Mouse (Mus musculus): ENCODE measurements at regions not wholly inside any gene's neighbourhood (a gene's known extent, or its start where the extent isn't known, plus 50 kb on each side); places are given as distances from the start of the nearest gene placed in this dataset.

DNA sequence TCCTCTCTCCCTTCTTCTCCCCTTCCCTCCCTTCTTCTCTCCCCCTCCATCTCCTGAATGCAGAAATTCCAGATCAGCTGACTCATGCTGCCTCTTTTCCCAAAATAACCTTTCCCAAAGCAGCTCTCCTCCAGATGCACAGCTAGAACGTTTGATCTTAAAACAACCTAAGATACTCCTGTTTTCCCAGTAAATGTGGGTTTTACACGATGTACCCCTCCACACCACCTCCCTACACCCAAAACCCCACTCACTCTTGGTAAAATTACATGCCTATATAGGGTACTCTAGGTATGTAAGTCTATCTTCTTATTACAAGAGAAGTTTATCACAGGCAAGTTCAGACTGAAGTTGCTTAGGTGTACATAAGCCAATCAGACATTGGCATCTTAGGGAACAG lies 155.2 kb upstream of the Tox3 start:
- no peak for DNase-seq (ENCODE audit: low read depth, low spot score)

DNA sequence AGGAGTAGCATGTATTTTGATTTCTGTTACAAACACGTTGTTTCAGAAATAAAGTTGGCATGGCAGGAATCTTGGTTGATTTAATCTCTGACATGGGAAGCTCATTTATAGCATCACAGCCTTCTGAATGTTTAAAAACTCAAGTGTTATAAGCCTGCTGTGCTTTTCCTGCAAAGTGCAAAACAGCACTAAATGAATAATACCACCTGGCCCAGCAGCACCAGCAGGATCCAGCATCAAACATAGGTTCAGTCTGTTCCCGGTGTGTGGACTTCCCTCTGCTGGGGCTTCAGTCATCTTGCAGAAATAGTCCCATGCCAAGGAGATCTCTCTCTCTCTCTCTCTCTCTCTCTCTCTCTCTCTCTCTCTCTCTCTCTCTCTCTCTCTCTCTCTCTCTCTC lies 154.7 kb upstream of the Tox3 start:
- DNase-seq (ENCODE audit: low read depth, low spot score) = no peak

DNA sequence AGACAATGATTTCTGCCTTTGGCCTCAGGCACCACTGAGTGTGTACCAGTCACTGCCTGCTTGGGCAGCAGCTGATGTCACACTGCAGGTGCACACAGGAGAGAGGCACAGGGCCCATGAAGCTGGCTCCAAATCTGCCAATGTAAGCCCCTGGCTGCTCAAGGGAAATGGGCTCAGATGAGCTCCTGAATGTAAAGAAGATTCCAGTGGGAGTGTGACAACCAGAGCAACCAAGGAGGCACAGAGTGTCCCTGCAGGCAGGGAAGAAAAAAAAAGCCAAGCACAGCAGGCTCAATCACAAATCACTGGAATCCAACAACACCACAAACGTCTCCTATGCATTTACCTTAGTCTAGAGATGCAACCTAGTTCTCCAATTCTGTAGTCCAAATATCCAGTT lies 151.2 kb upstream of the Tox3 start:
- no peak for DNase-seq (ENCODE audit: low read depth, low spot score)

DNA sequence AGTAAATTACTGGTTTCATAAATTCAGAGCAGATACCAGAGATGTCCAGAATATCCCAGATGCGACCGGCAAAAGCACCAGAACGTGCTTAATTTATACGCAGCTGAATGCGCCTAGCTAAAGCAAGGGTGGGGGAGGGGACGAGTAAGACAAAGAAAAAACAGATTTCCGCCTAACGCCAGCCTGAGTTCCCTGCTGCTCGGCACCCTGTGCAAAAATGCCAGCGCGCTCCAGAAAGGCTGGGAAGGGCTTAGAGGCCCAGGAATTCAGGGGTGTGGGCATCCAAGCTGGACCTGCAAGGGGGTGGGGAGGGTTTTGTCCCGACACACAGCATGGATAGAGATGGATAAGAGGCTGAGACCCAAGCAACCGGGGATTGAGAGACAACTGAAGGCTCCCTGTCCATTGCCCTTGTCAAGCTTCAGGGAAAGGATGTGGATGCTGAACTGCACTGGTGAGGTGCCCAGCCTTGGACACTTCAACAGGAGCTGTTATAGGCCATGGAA lies 148.6 kb upstream of the Tox3 start:
- no peak for DNase-seq (ENCODE audit: low read depth, low spot score)

DNA sequence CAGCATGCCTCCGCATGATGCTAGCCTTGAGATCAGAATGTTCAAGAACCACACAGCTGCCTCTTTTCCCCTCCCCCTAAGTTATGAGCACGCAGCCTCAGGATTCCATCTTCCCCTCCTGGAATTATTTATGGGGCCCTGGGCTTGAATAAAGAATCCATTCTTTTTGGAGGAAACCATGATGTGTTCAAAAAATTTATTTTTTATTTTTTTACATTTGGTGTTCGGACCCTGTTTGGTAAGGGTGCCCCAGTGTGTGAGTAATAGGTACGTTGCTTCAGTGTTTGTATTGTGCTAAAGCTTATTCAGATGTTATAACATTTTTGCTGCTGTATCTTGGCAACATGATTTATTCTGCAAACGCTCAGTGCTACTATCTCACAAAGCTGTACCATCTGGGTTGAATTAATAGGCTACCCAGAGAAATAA lies 147.8 kb upstream of the Tox3 start:
- DNase-seq (ENCODE audit: low read depth, low spot score) = no peak

DNA sequence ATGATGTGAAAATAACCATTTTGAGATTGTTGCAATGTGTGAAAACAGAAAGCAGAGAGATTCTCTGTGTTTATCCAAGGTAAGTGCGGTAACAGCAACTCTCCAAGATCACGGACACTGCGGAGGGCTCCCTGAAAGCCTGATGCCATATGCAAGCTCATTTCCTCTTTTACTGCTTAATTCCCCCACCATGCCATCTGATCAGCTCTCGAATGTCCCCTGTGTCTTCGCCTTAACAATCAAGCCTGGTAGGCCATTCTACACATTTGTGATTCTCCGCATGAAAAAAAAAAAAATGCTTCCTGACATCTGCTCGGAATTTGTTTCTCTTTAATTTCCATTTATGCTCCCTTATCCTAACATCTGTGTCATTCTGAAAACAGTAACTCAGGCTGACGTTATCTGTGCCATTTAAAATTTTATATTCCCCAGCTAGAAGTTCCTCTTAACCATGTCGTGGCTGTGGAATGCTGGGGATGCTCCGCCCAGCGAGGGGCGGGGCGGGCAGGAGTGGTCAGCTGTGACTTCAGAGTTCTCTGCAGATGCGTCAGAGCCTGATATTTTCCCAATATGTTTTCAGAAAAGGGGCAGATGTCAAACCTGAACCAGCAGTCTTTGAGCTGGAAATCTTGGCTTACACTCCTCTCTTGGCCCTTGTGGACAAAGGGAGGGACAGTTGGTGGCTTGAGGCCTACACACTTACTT lies 144.5 kb upstream of the Tox3 start:
- DNase-seq (ENCODE audit: low read depth, low spot score) = no peak

DNA sequence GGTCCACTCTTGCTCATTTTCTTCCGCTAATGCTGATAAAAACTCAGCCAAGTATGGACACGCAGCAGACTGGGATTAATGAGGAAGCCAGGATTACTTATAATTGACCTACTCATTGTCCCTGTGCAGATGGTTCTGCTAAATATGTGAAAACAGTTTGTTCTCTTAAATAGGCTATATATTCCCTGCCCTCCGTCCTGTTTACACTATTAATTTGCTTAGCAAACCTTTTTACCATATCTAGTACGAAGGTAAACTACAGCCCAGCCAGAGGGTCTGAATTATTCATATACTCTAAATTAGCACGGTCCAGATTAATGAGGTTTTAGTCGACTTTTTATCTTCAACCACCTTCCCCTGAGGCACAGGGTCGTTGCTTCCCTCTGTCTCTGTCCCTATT lies 143.5 kb upstream of the Tox3 start:
- DNase-seq (ENCODE audit: low read depth, low spot score) = no peak

DNA sequence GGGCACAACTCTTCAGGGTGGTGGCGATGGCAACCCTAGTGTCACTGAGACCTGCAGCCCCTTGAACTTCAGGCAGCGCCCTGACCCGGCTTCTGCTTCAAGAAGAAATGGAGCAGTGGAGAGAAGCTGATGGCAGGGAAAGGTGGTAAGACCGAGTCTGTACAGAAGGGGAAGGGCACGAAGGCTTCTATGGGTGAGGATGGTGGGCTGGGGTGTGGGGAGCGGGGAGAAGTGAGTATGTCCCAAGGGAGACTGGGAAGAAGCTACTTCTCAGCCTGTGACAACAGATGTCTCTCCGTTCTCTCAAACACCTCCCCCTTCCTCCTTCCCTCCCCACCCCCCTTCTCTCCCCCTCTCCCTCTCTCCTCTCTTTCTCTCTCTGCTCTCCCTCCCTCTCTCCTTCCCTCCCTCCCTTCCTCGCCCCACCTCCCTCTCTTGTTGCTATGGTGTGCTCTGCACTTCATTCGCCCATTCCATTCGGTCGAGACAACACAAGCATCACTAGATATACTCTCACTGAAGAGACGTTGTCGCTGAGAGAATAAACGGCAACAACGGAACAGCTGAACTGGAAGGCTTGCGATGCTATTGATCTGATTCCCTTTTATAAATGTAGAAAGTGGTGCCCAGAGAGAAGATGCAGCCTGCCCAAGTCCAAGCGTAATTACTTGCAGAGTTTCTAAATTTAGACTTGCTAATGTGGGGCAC lies 142.7 kb upstream of the Tox3 start:
- no peak for DNase-seq (ENCODE audit: low read depth, low spot score)

DNA sequence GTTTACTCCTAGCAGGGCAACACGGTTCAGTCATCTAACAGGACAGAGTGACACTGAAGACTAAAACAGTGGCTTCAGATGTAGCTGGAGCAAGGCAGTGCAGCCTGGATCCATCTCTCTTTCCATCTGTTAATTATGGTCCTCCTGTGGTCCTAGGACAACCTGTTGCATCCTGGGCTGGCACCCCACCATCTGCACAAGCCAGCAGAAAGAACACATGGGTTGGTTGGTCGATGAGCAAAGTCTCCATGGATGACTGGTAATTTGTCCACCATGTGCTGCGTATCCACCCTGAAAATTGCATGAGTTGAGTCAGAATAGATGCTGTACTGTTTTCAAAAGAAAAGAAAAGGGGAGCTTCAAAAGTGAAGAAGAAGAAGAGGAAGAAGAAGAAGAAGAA lies 138.4 kb upstream of the Tox3 start:
- DNase-seq (ENCODE audit: low read depth, low spot score) = no peak

DNA sequence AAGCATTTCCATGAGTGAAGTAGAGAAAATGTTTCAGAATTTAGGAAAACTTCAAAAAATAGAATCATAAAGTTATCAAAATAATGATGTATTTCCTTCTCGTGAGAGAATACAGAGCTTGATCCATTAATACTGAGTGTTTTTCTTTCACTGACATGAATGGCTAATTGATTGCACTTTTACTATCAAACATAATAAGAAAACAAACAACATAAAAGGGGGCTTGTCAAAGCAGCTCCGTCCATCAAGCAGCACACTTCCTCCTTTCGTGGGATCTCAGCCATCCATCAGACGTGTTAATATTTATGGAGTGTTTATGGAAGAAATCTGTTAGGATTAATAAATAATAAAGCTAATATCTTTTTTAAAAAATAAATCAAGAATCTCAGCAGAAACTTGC lies 130.0 kb upstream of the Tox3 start:
- DNase-seq (ENCODE audit: low read depth, low spot score) = no peak

DNA sequence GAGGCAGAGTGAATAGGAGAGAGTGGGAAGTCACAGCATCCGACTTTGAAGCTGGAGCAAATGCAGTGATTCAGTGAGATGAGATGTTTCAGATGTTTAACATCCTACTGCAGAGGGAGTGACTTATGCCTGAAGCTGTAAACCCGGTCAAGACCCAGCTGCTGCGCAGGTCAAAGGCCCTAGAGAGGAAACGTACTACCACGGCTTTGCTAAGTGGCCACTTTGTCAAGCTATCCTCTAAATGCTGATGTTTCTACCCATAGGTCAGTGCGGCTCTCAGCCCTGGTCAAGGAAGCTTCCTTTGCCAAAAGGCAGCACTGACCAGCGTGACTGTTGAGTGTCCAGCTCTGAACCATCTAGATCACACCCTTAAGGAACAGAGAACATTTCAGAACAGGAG lies 125.9 kb upstream of the Tox3 start:
- no peak for DNase-seq (ENCODE audit: low read depth, low spot score)

DNA sequence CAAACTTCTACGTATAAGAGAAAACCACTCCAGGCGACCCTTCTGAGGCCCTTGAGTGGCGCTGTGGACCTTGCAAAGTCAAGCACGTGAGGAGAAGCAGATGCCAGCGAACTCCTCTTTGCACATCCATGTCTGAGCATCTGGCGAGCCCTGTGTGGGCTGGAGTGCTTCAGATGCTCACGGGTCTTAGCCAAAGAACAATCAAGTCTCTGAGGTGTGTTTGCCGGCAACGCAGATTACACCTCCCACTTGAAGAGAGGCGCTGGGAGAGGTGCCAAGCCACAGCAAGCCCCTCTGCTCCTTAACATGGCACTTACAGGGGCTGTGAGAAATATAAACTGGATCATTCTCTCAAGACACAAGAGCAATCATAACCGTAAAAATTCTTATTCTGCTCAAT lies 122.7 kb upstream of the Tox3 start:
- no peak for DNase-seq (ENCODE audit: low read depth, low spot score)

DNA sequence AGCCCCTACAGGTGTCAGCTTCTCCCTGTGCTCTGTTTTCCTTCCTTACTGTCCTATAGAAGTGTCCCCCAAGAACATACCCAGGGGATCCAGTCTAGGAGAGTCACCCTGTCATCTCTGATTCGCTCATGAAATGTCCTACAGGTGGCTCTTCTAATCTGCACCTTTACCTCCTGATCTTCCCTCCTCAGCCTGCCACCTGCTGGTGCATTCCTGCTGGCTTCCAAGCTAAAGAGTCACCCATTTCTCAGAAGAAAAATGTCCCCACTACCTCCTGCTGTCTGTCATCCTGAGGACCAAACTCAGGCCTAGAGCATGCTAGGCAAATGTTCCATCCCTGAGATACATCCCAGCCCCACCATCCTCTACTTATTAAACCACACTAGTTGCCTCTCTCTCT lies 115.6 kb upstream of the Tox3 start:
- no peak for DNase-seq (ENCODE audit: low read depth, low spot score)

DNA sequence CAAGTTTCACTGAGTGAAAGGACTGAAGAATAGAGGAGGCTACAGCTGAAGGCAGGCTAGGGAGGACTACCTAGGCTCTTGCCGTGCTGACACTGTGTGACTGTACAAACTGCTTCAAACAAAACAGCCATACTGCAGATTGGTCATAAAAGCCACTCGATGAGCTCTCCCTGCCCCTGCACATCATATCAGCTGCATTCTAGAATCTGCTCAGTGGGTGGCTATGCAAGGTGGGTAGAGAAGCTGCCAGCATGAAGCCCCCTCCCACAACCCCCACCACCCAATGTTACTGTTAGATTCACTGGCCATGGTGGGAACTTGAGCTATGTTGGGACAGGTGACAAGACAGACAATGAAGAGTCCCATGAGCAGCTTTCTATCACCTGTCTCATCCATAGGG lies 107.2 kb upstream of the Tox3 start:
- no peak for DNase-seq (ENCODE audit: low read depth, low spot score)

DNA sequence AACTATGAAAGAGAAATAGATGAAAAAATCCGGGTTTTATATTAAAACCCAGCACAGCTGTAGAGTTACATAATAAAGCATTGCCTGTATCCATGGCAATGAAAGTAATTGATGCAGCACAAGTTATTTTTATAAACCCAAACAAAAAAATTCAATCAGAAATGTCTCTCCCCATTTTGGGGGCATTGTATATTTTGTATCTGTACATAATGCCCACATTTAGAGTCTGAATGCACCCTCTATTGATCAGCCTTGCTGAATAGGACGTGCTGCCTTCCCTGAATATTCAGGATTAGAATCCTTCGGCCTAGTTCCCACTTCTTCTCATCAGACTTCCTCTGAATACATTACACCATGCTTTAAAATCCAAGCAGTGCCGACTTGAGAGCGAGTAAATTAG lies 106.0 kb upstream of the Tox3 start:
- no peak for DNase-seq (ENCODE audit: low read depth, low spot score)

DNA sequence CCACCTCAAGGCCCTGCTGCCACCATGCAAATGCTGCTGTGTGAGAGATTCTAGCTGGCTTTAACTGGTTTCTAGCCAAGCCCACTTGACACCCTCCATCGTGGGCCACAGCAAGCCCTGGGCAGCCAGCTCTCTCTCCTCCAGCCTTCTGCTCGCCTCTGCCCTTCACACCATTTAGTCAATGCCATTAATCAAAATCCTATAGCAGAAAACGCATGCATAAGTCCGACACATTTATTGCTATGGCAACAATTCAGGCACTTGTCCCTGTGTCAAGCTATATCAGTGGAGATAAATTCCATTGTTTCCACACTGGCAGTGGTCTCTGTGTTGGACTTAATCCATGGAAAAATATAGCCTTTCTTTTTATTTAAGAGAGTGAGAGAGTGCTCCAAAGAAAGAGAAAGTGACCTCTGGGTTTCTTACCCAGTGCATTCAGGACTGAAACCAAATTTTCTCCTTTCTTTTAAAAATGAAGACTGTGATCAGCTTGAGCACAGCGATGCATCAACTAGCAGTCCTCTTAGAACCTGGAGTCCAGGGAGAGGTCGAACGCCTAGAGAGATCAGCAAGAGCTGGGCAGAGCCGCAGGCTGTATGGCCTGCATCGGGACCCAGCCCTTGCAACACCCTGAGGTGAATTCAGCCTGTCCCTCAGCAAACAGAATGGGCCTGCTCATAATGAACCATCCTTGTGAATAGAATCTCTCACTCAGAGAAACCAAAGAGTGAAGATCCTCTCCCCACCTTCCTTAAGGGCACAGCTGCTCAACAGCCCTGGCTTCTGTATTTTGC lies 93.1 kb upstream of the Tox3 start:
- DNase-seq (ENCODE audit: low read depth, low spot score) = no peak

DNA sequence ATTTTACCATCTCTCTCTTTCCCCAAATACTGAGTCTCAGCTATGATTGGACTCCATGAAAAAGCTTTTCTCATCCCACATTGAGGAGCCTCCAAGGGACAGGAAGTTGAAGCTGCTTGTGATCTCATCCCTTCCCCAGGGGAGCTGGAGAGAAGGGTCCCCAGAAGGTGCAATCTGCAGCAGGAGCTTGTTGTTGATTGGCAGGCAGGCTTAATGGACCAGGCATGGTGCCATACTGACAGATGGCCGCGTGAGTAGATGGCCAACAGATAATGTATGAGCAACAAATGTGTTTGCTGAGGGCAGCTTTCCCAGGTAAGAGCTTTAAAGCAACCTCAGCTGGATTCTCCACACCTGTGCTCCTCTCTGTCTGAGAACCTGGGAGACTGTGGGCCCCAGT lies 65.9 kb upstream of the Tox3 start:
- DNase-seq (ENCODE audit: low read depth, low spot score) = no peak
